Mouse (Mus musculus): ENCODE measurements around the gene Ush1c. TPM values are rescaled to one million over a fixed set of nuclear protein-coding genes. Genes with fewer than 3 reads are reported as not detected.

Ush1c gene
- total and polyA plus RNA-seq, 3 experiments, result not detected

DNA sequence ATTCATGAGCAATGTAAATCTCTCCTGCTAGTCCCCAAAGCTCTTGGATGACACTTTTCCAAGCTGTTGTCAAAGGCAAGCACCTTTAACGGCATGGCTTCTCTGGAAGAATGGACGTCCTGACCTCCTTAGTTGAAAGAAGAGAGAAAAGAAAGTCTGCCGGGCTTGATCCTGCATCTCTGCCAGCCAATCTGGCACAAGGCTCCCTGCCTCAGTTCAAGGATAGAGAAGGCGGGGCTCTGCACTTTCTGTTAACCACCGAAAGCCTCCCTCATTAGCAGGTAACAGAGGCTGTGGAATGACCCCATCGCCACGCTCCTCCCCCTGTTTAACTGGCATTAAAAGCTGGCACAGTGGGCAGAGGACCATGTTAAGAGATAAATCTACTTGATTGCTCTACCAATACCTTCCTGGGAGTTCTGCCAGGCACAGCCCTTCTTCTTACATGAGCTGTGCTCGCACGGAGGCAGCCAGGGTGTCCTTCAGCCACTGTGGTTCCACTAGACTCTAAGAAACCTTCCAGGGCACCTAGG is 85.4 kb downstream of the Ush1c start:
- dilution Hi-C loops (cut with MboI; ENCODE audit: extremely low pct_ligation_motif_present, extremely low pct_unique_long_range_greater_than_20kb, low sequenced_read_pairs), result no loop called here
- in situ Hi-C loops (cut with MboI; ENCODE audit: low pct_ligation_motif_present, low pct_unique_long_range_greater_than_20kb, low sequenced_read_pairs), result no loop called here
- H3K9me3 ChIP-seq (replicated peaks; ENCODE audit: low read length), result no peaks in the 10 kb centered on the region

GRCm38 (mm10) chr7:46147417-46147816 is 90.9 kb downstream of the Ush1c start:
- Histone ChIP-seq H3K9ac (ENCODE audit: insufficient read depth, low read depth) (no peak overlapping the region), H3K4me2 (ENCODE audit: insufficient read depth, low read depth, poor library complexity, severe bottlenecking) (no peak overlapping the region), H3K4me3 (replicated peaks in 1 of 3; ENCODE audit: low read depth in 2 of 3, low read length in 2 of 3, poor library complexity in 1 of 3) (no peak overlapping the region), H3K9me3 (replicated peaks; ENCODE audit: low read length) (peaks cover 5% of the 10 kb centered on the region), H3K79me2 (replicated peaks; ENCODE audit: control insufficient read depth, extremely low read depth, insufficient read depth, poor library complexity, severe bottlenecking) (no peaks in the 10 kb centered on the region), H3K27ac (ENCODE audit: insufficient read depth, low read depth) (no peak overlapping the region), H3K27me3 (replicated peaks) (peaks cover 84% of the 10 kb centered on the region), H3K36me3 (replicated peaks in 1 of 2; ENCODE audit: control insufficient read depth in 1 of 2, insufficient read depth in 1 of 2, low read length in 1 of 2) (no peaks in the 10 kb centered on the region), H3K4me1 (ENCODE audit: control insufficient read depth in 1 of 2, insufficient read depth in 2 of 2) (no peaks in the 10 kb centered on the region)
- in situ Hi-C loops (cut with MboI; ENCODE audit: low pct_ligation_motif_present, low pct_unique_long_range_greater_than_20kb, low sequenced_read_pairs) (no loop called here), dilution Hi-C loops (cut with MboI; ENCODE audit: extremely low pct_ligation_motif_present, extremely low pct_unique_long_range_greater_than_20kb, low sequenced_read_pairs) (no loop called here)
- DNase-seq (ENCODE audit: extremely low read depth), result no peak
- TF ChIP-seq USF2 (conservative IDR thresholded peaks at IDR 0.05; ENCODE audit: low read depth, low read length) (no peak), MAZ (IDR thresholded peaks at IDR 0.05; ENCODE audit: low read depth, low read length) (no peak), POLR2AphosphoS2 (IDR thresholded peaks at IDR 0.05; ENCODE audit: low read depth, low read length) (no peak)

More for the DNA sequence above, 85.4 kb downstream of the Ush1c start:
- H3K9ac ChIP-seq (ENCODE audit: insufficient read depth, low read depth), result no peak overlapping the region
- no peak for TF ChIP-seq POLR2AphosphoS2 (IDR thresholded peaks at IDR 0.05; ENCODE audit: low read depth, low read length)
- no peak for TF ChIP-seq MXI1 (IDR thresholded peaks at IDR 0.05; ENCODE audit: low read depth, low read length)
- TF ChIP-seq NRF1 (IDR thresholded peaks at IDR 0.05; ENCODE audit: low read depth, low read length), result no peak
- no peak for TF ChIP-seq MAX (IDR thresholded peaks at IDR 0.05; ENCODE audit: low read length)
- no peak for TF ChIP-seq ZMIZ1 (IDR thresholded peaks at IDR 0.05; ENCODE audit: low read depth, low read length)
- no peak for TF ChIP-seq UBTF (IDR thresholded peaks at IDR 0.05; ENCODE audit: low read depth, low read length)
- no peak for TF ChIP-seq ZC3H11A (IDR thresholded peaks at IDR 0.05; ENCODE audit: low read depth, low read length)
- no peak for TF ChIP-seq ZNF384 (IDR thresholded peaks at IDR 0.05; ENCODE audit: low read depth, low read length)
- no peaks in the 10 kb centered on the region for H3K36me3 ChIP-seq (replicated peaks in 1 of 2; ENCODE audit: control insufficient read depth in 1 of 2, insufficient read depth in 1 of 2, low read length in 1 of 2)
- H3K4me2 ChIP-seq (ENCODE audit: insufficient read depth, low read depth, poor library complexity, severe bottlenecking), result no peak overlapping the region
- no peak for DNase-seq (ENCODE audit: extremely low read depth)
- no peak overlapping the region for H3K27ac ChIP-seq (ENCODE audit: insufficient read depth, low read depth)
- H3K4me1 ChIP-seq (ENCODE audit: control insufficient read depth in 1 of 2, insufficient read depth in 2 of 2), result no peaks in the 10 kb centered on the region
- peaks cover 89% of the 10 kb centered on the region for H3K27me3 ChIP-seq (replicated peaks)
- no peaks in the 10 kb centered on the region for H3K79me2 ChIP-seq (replicated peaks; ENCODE audit: control insufficient read depth, extremely low read depth, insufficient read depth, poor library complexity, severe bottlenecking)
- no peak overlapping the region for H3K4me3 ChIP-seq (replicated peaks in 1 of 3; ENCODE audit: low read depth in 2 of 3, low read length in 2 of 3, poor library complexity in 1 of 3)

DNA sequence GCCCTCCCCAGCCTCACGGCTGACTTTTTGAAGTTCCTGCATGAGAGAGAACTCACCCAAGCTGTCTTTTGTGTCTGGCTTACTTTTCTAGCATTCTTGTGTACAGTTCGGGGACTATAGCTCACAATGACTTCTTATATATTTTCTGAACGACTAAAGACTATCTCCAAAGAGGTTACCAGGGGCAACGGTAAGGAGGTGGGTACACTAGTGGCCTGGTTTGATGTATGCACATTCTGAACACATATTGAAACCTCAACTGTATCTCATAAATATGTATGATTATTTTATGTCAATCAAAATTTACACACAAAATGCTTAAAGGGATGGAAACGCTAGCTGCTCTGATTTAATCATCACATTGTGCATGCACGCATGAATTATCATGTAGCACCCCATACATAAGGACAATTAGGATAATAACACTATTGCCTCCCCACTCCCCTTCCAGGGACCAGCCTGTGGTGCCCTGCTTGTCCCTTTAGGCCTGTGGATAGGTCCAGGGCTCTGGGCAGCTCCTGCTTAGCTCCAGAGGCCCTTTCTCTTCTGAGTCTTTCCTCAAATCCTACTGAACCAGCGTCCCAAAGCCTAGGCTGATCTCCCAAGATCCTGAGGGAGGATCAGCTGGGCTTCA is 91.5 kb downstream of the Ush1c start:
- Histone ChIP-seq H3K9me3 (replicated peaks; ENCODE audit: low read length) (peaks cover 5% of the 10 kb centered on the region), H3K36me3 (replicated peaks in 1 of 2; ENCODE audit: control insufficient read depth in 1 of 2, insufficient read depth in 1 of 2, low read length in 1 of 2) (no peaks in the 10 kb centered on the region), H3K79me2 (replicated peaks; ENCODE audit: control insufficient read depth, extremely low read depth, insufficient read depth, poor library complexity, severe bottlenecking) (no peaks in the 10 kb centered on the region), H3K4me3 (replicated peaks in 1 of 3; ENCODE audit: low read depth in 2 of 3, low read length in 2 of 3, poor library complexity in 1 of 3) (no peak overlapping the region), H3K9ac (ENCODE audit: insufficient read depth, low read depth) (no peak overlapping the region), H3K27ac (ENCODE audit: insufficient read depth, low read depth) (no peak overlapping the region), H3K4me1 (ENCODE audit: control insufficient read depth in 1 of 2, insufficient read depth in 2 of 2) (no peaks in the 10 kb centered on the region), H3K27me3 (replicated peaks) (peaks cover 83% of the 10 kb centered on the region), H3K4me2 (ENCODE audit: insufficient read depth, low read depth, poor library complexity, severe bottlenecking) (no peak overlapping the region)
- TF ChIP-seq POLR2A (IDR thresholded peaks at IDR 0.05; ENCODE audit: low read depth, low read length), result no peak
- no peak for TF ChIP-seq IRF4 (IDR thresholded peaks at IDR 0.05; ENCODE audit: low read depth, low read length)
- TF ChIP-seq CTCF (conservative IDR thresholded peaks at IDR 0.05 in 1 of 2, IDR thresholded peaks at IDR 0.05 in 1 of 2; ENCODE audit: low read depth in 2 of 2, low read length in 2 of 2), result no peak
- no peak for TF ChIP-seq ZMIZ1 (IDR thresholded peaks at IDR 0.05; ENCODE audit: low read depth, low read length)
- TF ChIP-seq UBTF (IDR thresholded peaks at IDR 0.05; ENCODE audit: low read depth, low read length), result no peak
- no peak for TF ChIP-seq TCF12 (IDR thresholded peaks at IDR 0.05; ENCODE audit: low read depth, low read length)
- TF ChIP-seq RAD21 (IDR thresholded peaks at IDR 0.05; ENCODE audit: low read depth, low read length), result no peak
- no peak for TF ChIP-seq ZKSCAN1 (IDR thresholded peaks at IDR 0.05; ENCODE audit: borderline replicate concordance, low read depth, low read length)
- TF ChIP-seq KAT2A (IDR thresholded peaks at IDR 0.05; ENCODE audit: insufficient replicate concordance, low read length), result no peak
- no peak for TF ChIP-seq ZC3H11A (IDR thresholded peaks at IDR 0.05; ENCODE audit: low read depth, low read length)
- TF ChIP-seq POLR2AphosphoS2 (IDR thresholded peaks at IDR 0.05; ENCODE audit: low read depth, low read length), result no peak
- no peak for TF ChIP-seq BHLHE40 (IDR thresholded peaks at IDR 0.05; ENCODE audit: low read depth, low read length)
- no peak for TF ChIP-seq CHD2 (IDR thresholded peaks at IDR 0.05; ENCODE audit: low read length)
- no peak for TF ChIP-seq USF2 (conservative IDR thresholded peaks at IDR 0.05; ENCODE audit: low read depth, low read length)
- no peak for TF ChIP-seq NRF1 (IDR thresholded peaks at IDR 0.05; ENCODE audit: low read depth, low read length)
- TF ChIP-seq E2F4 (IDR thresholded peaks at IDR 0.05; ENCODE audit: insufficient replicate concordance, low read depth, low read length), result no peak
- TF ChIP-seq MYC (IDR thresholded peaks at IDR 0.05; ENCODE audit: low read depth, low read length), result no peak
- TF ChIP-seq NELFE (IDR thresholded peaks at IDR 0.05; ENCODE audit: low read depth, low read length), result no peak
- dilution Hi-C loops (cut with MboI; ENCODE audit: extremely low pct_ligation_motif_present, extremely low pct_unique_long_range_greater_than_20kb, low sequenced_read_pairs), result no loop called here
- DNase-seq (ENCODE audit: extremely low read depth), result no peak
- in situ Hi-C loops (cut with MboI; ENCODE audit: low pct_ligation_motif_present, low pct_unique_long_range_greater_than_20kb, low sequenced_read_pairs), result no loop called here

Measured in CH12.LX (cell line).